Mouse (Mus musculus): ENCODE data around the gene Ulk4. TPM values are rescaled to one million over a fixed set of nuclear protein-coding genes. Genes with fewer than 3 reads are reported as not detected.
A peak's percentile ranks its signal among the peaks of the same experiment; 100 is the strongest.
"Not testable (repeated sequence)": the region's sequence is repeated elsewhere in the genome, so short reads cannot be mapped to it uniquely, and the experiment has no call there.

Ulk4 gene
- polyA plus RNA-seq, 1 experiment from 2014 or later, result 143 TPM

DNA sequence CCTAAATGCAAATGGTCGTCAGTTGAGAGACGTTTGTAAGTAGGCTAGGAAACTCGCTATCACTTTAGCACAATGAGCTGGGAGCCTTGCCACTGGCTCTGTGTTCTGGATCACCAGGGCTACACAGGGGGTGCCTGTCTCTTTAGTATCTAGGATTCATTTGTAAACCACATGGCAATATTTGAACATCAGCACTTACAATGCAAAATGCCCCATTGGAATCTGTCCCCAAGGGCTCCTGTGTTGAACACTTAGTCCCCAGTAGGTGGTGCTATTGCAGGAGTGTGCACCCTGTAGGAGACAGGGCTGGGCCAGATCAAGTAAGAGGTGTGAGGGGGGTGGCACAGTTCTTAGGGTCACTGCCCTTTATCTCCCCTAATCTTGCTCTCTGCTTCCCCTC, 217.7 kb downstream of the Ulk4 start:
- H3K4me3 ChIP-seq (replicated peaks), result no peak overlapping the region
- H3K4me1 ChIP-seq, result no peaks in the 10 kb centered on the region
- H3K9ac ChIP-seq, result no peak overlapping the region
- no peaks in the 10 kb centered on the region for H3K36me3 ChIP-seq
- H3K4me2 ChIP-seq (replicated peaks), result no peak overlapping the region
- ATAC-seq (ENCODE audit: insufficient number of reproducible peaks, low FRiP score, low TSS enrichment, low read depth), result no peak
- H3K9me3 ChIP-seq (replicated peaks), result no peaks in the 10 kb centered on the region
- WGBS, result 83% methylated on average over 3 of the region's 3 CpGs
- no peak overlapping the region for H3K27ac ChIP-seq (replicated peaks)
- no peaks in the 10 kb centered on the region for H3K27me3 ChIP-seq

DNA sequence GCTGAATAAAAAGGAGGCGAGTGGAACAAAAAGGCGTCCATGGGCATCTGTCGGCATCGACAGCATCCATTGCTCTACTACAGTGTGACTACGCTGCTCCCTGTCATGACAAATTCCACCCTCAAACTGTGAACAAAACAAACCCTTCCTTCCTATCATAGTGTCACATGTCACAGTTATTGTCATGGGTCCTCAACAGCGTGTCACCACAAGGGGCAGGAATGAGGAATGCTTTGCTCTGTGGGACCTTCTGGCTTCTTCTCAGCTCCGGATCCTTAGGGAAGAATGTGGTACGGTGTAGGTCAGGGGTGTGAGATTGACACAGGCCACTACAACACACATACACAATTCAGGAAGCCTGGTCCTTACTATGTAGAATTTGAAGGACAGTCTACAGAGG, 218.5 kb downstream of the Ulk4 start:
- 0 out of 2 replicates have a peak overlapping the region, but pooled peaks have one; percentile 36 for H3K27ac ChIP-seq (replicated peaks)

DNA sequence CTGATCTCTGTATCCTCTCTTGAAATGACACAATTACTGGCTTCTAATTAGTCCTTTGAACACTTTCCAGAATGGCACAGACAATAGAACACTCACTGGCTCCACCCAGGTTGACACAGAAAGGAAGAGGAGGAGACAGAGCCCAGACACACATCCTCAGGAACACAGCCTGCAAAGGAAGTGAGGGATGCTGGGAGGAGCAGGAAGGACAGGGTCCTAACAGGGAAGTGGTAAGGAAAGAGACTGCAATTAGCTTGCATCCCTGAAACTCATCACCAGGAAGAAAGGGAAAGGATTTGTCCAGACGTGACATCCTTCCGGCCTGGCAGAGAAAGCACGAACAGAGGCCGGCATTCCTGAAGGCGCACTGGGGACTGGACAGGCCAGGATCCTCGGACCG, 218.9 kb downstream of the Ulk4 start:
- Histone ChIP-seq H3K4me1 (no peaks in the 10 kb centered on the region), H3K9me3 (replicated peaks) (no peaks in the 10 kb centered on the region), H3K27me3 (no peaks in the 10 kb centered on the region), H3K36me3 (no peaks in the 10 kb centered on the region), H3K9ac (no peak overlapping the region), H3K4me3 (replicated peaks) (no peak overlapping the region), H3K27ac (replicated peaks) (peak overlapping the region; percentile 39; the same call in 1 of the 2 replicates), H3K4me2 (replicated peaks) (no peak overlapping the region)
- 83% methylated on average over 7 of the region's 7 CpGs for WGBS
- ATAC-seq (ENCODE audit: insufficient number of reproducible peaks, low FRiP score, low TSS enrichment, low read depth), result no peak

More for the DNA sequence above, 218.5 kb downstream of the Ulk4 start:
- H3K9ac ChIP-seq, result no peak overlapping the region
- no peak overlapping the region for H3K4me3 ChIP-seq (replicated peaks)
- no peak overlapping the region for H3K4me2 ChIP-seq (replicated peaks)
- no peak for ATAC-seq (ENCODE audit: insufficient number of reproducible peaks, low FRiP score, low TSS enrichment, low read depth)
- H3K9me3 ChIP-seq (replicated peaks), result no peaks in the 10 kb centered on the region
- WGBS, result 82% methylated on average over 8 of the region's 8 CpGs
- no peaks in the 10 kb centered on the region for H3K36me3 ChIP-seq
- H3K4me1 ChIP-seq, result no peaks in the 10 kb centered on the region
- H3K27me3 ChIP-seq, result no peaks in the 10 kb centered on the region

DNA sequence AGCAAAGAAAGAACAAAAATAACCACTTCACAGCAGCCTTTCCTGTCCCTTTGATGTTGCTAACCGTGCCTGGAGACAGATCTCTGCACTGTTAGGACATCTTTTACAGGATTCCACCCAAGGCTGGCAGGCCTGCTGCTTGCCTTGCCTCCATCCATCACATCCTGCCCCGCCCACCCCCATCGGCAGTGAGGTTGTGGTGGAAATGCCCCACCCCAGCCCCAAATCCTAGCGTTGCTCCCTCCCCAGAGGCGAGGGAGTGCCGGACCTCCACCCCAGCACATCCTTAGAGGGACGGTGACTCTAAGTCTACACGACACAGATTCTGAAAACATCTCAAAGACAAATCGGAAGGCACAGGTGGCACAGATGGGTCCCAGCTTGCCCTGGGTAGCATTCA, 219.6 kb downstream of the Ulk4 start:
- Histone ChIP-seq H3K4me2 (replicated peaks) (no peak overlapping the region), H3K9ac (no peak overlapping the region), H3K9me3 (replicated peaks) (no peaks in the 10 kb centered on the region), H3K36me3 (no peaks in the 10 kb centered on the region), H3K27ac (replicated peaks) (peak overlapping the region; percentile 39; the same call in 1 of the 2 replicates), H3K4me1 (no peaks in the 10 kb centered on the region), H3K27me3 (no peaks in the 10 kb centered on the region), H3K4me3 (replicated peaks) (no peak overlapping the region)
- WGBS, result 36% methylated on average over 9 of the region's 9 CpGs
- ATAC-seq (ENCODE audit: insufficient number of reproducible peaks, low FRiP score, low TSS enrichment, low read depth), result no peak

GRCm38 (mm10) chr9:121056526-121056925, 220.5 kb downstream of the Ulk4 start:
- no peak; the same call in 1 of the 2 replicates for ATAC-seq (ENCODE audit: insufficient number of reproducible peaks, low FRiP score, low TSS enrichment, low read depth)
- no peaks in the 10 kb centered on the region for H3K27me3 ChIP-seq
- no peak overlapping the region for H3K27ac ChIP-seq (replicated peaks)
- 82% methylated on average over 3 of the region's 3 CpGs for WGBS
- no peak overlapping the region for H3K9ac ChIP-seq
- H3K4me3 ChIP-seq (replicated peaks), result no peak overlapping the region
- H3K4me1 ChIP-seq, result no peaks in the 10 kb centered on the region
- no peaks in the 10 kb centered on the region for H3K9me3 ChIP-seq (replicated peaks)
- H3K4me2 ChIP-seq (replicated peaks), result no peak overlapping the region
- no peaks in the 10 kb centered on the region for H3K36me3 ChIP-seq

- H3K9ac ChIP-seq, result no peak overlapping the region
- 73% methylated on average over 5 of the region's 5 CpGs for WGBS
- H3K4me1 ChIP-seq, result no peaks in the 10 kb centered on the region
- H3K27me3 ChIP-seq, result no peaks in the 10 kb centered on the region
- H3K27ac ChIP-seq (replicated peaks), result no peak overlapping the region
- no peak overlapping the region for H3K4me2 ChIP-seq (replicated peaks)
- no peaks in the 10 kb centered on the region for H3K9me3 ChIP-seq (replicated peaks)
- ATAC-seq (ENCODE audit: insufficient number of reproducible peaks, low FRiP score, low TSS enrichment, low read depth), result no peak
- no peak overlapping the region for H3K4me3 ChIP-seq (replicated peaks)
- H3K36me3 ChIP-seq, result no peaks in the 10 kb centered on the region
Measured at GRCm38 (mm10) chr9:121056036-121056435, 221.0 kb downstream of the Ulk4 start.

GRCm38 (mm10) chr9:121045657-121046056, 231.3 kb downstream of the Ulk4 start:
- not testable (repeated sequence) for ATAC-seq (ENCODE audit: insufficient number of reproducible peaks, low FRiP score, low TSS enrichment, low read depth); H3K36me3 ChIP-seq
- WGBS, result 78% methylated on average over 9 of the region's 9 CpGs

DNA sequence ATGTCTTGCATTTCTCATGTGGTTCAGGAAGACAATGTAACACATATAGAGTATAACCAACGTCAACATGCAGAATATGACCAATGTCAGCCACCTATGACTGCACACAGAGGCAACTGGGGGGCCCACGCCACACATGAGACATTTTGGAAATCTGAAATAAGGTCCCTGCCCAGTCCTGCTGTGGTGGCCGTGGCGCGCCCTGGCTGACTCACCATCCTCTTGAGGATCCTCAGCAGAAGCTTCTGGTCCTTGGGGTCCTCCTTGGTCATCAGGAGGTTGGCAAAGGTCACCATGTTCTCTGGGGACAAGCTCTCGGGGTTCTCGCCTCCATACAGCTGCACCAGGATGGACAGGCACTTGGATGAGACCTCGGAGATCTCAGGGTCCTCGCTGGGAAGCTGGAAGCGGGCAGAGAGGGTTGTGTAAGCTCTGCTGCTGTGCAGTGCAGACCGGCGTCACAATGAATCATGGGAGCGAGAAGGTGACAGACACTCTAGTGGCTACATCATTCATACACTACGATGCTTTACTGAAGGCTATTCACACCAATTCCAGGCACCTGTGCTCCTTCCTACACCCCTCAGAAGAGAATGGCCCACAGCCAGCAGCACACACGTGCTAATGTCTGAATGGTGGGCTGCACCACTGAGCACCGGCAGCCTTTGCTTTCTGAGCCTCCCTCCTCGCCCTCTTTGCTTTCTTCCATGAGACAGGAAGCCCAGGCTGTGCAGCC, 232.4 kb downstream of the Ulk4 start:
- H3K9ac ChIP-seq, result no peak overlapping the region
- no peak overlapping the region for H3K4me2 ChIP-seq (replicated peaks)
- H3K4me3 ChIP-seq (replicated peaks), result no peak overlapping the region
- no peak overlapping the region for H3K27ac ChIP-seq (replicated peaks)
- WGBS, result 77% methylated on average over 17 of the region's 17 CpGs
- H3K36me3 ChIP-seq, result no peaks in the 10 kb centered on the region
- H3K27me3 ChIP-seq, result no peaks in the 10 kb centered on the region
- no peaks in the 10 kb centered on the region for H3K9me3 ChIP-seq (replicated peaks)
- no peaks in the 10 kb centered on the region for H3K4me1 ChIP-seq
- no peak for ATAC-seq (ENCODE audit: insufficient number of reproducible peaks, low FRiP score, low TSS enrichment, low read depth)

More at GRCm38 (mm10) chr9:121045657-121046056, 231.3 kb downstream of the Ulk4 start:
- H3K9me3 ChIP-seq (replicated peaks); H3K4me1 ChIP-seq; H3K27ac ChIP-seq (replicated peaks); H3K27me3 ChIP-seq; H3K4me3 ChIP-seq (replicated peaks); H3K4me2 ChIP-seq (replicated peaks); H3K9ac ChIP-seq: not testable (repeated sequence)

DNA sequence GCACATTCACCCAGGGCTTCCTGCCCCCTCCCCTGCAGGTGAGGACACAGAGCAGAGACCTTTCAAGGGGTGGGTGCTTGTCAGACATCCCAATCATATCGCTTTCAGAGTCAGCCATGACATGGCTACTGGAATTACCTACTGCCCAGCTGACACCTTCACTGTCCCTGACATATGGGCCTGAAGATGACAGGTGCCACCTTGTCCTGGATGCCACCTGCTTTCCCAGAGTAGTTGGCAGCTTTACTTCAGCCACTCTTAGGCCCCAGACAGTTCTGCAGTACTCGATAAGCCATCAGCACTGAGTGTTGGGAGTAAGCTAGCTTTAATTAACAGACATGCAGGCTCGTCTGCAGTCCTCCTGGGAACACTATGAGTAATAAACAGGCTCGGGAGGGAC, 234.0 kb downstream of the Ulk4 start:
- no peak overlapping the region for H3K4me3 ChIP-seq (replicated peaks)
- no peak overlapping the region for H3K9ac ChIP-seq
- 83% methylated on average over 4 of the region's 4 CpGs for WGBS
- no peaks in the 10 kb centered on the region for H3K27me3 ChIP-seq
- no peaks in the 10 kb centered on the region for H3K9me3 ChIP-seq (replicated peaks)
- H3K36me3 ChIP-seq, result no peaks in the 10 kb centered on the region
- no peak overlapping the region for H3K4me2 ChIP-seq (replicated peaks)
- 0 out of 2 replicates have a peak, but pooled peaks cover 5% of the 10 kb centered on the region for H3K4me1 ChIP-seq
- no peak overlapping the region for H3K27ac ChIP-seq (replicated peaks)
- ATAC-seq (ENCODE audit: insufficient number of reproducible peaks, low FRiP score, low TSS enrichment, low read depth), result no peak

DNA sequence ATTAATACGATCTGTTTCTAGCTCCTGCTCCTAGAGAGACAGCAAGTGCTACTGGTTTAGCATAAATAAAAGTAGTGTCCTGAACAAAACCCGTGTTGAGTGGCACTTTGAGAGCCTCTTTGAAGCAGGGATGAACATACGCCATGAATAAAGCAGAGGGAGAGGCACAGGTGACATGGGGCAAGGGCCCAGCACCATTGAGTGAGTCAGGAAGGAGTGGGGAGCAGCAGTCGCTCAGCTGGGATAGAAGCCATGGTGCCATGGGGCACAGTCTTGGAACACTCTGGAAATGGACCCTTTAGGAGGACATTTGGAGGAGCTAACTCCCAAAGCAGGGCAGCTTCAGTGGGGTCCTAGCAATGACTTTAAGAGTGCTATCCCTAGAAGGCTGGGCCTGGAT, 238.6 kb downstream of the Ulk4 start:
- no peak overlapping the region for H3K4me2 ChIP-seq (replicated peaks)
- no peaks in the 10 kb centered on the region for H3K27me3 ChIP-seq
- H3K36me3 ChIP-seq, result no peaks in the 10 kb centered on the region
- H3K9ac ChIP-seq, result no peak overlapping the region
- H3K27ac ChIP-seq (replicated peaks), result no peak overlapping the region
- no peak overlapping the region for H3K4me3 ChIP-seq (replicated peaks)
- no peaks in the 10 kb centered on the region for H3K9me3 ChIP-seq (replicated peaks)
- no peak for ATAC-seq (ENCODE audit: insufficient number of reproducible peaks, low FRiP score, low TSS enrichment, low read depth)
- 45% methylated on average over 4 of the region's 4 CpGs for WGBS
- peaks cover 8% of the 10 kb centered on the region; the same call in 1 of the 2 replicates for H3K4me1 ChIP-seq

- ATAC-seq (ENCODE audit: insufficient number of reproducible peaks, low FRiP score, low TSS enrichment, low read depth), result no peak
Measured at GRCm38 (mm10) chr9:121037975-121038374, 239.0 kb downstream of the Ulk4 start.

DNA sequence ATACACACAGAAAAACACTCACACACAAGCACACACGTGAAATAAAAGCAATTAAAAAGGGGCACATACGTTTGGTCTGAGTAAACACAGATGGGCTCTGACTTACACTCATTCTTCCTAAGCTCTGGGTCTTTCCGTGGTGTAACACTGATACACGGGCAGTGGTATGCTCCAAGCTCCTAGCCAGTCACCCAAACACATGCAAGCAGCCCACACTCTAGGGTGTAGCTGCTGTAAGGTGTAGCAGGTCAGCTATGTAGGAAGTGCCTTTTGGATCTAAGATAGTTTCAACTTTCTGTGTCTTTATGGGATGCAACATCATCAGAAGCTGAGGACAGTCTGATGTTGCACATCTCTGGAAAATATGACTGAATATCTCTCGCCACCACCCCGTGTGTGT, 241.7 kb downstream of the Ulk4 start:
- H3K9ac ChIP-seq, result no peak overlapping the region
- no peak overlapping the region for H3K27ac ChIP-seq (replicated peaks)
- 69% methylated on average over 6 of the region's 6 CpGs for WGBS
- no peak for ATAC-seq (ENCODE audit: insufficient number of reproducible peaks, low FRiP score, low TSS enrichment, low read depth)
- no peak overlapping the region for H3K4me2 ChIP-seq (replicated peaks)
- H3K4me3 ChIP-seq (replicated peaks), result no peak overlapping the region
- no peaks in the 10 kb centered on the region for H3K36me3 ChIP-seq
- H3K27me3 ChIP-seq, result no peaks in the 10 kb centered on the region
- no peaks in the 10 kb centered on the region for H3K9me3 ChIP-seq (replicated peaks)
- H3K4me1 ChIP-seq, result peaks cover 8% of the 10 kb centered on the region; the same call in 1 of the 2 replicates

More at GRCm38 (mm10) chr9:121037975-121038374, 239.0 kb downstream of the Ulk4 start:
- Histone ChIP-seq H3K4me1 (peaks cover 8% of the 10 kb centered on the region; the same call in 1 of the 2 replicates), H3K4me2 (replicated peaks) (no peak overlapping the region), H3K36me3 (no peaks in the 10 kb centered on the region), H3K27ac (replicated peaks) (no peak overlapping the region), H3K9me3 (replicated peaks) (no peaks in the 10 kb centered on the region), H3K9ac (no peak overlapping the region), H3K4me3 (replicated peaks) (no peak overlapping the region), H3K27me3 (no peaks in the 10 kb centered on the region)
- WGBS, result 37% methylated on average over 5 of the region's 5 CpGs
